Mouse (Mus musculus): ENCODE results near the gene Scn8a. TPM values are rescaled to one million over a fixed set of nuclear protein-coding genes. Genes with fewer than 3 reads are reported as not detected.

Gene Scn8a
- polyA plus RNA-seq, 1 experiment from 2014 or later = 15.1 TPM

DNA sequence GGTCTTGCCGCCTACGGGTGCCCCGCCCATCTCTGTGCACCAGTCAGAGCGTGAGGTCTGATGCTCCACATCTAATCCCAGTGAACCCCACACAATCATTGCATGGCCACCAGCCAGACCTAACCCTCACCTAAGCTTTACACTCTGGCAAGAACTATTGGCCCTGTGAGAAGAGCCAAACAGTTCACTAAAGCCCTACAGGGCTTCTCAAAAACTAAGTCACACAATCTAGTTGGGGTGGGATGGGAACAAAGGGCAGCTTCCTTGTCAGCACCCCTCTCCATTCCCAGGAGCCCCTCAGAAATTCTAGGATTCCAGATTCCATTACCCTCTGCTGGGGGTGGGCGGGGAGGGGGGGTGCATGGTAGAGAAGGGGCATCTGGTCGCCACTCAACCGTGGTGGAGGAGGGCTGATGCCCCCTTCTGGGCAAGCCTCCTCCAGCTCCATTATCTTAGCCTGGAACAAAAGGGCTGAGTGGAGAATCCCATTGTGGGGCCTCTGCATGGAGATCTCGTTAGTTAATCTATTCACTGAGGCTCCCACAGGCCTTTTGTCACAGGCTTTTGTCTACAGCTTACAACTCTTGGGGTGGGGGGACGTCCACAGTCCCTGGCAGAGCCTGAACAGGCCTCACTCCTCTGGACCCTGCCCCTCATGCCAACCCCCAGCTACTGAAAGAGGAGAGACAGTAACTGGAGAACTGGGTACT lies 190.1 kb downstream of the Scn8a start:
- Histone ChIP-seq H3K4me2 (replicated peaks; ENCODE audit: low read depth, low read length) (no peak overlapping the region), H3K9ac (ENCODE audit: low read depth, low read length) (no peak overlapping the region), H3K27ac (ENCODE audit: low read depth, low read length) (no peak overlapping the region), H3K4me1 (ENCODE audit: control insufficient read depth, insufficient read depth, low read length) (peaks cover 9% of the 10 kb centered on the region; the same call in 1 of the 2 replicates), H3K36me3 (ENCODE audit: control insufficient read depth, insufficient read depth, low read length) (no peaks in the 10 kb centered on the region; the same call in 1 of the 2 replicates), H3K27me3 (ENCODE audit: control insufficient read depth, insufficient read depth, low read length) (peaks cover 11% of the 10 kb centered on the region; the same call in 1 of the 2 replicates), H3K4me3 (ENCODE audit: low read length) (no peak overlapping the region), H3K9me3 (ENCODE audit: control insufficient read depth, low read length) (no peaks in the 10 kb centered on the region)
- no peak for ATAC-seq (ENCODE audit: low FRiP score, low TSS enrichment)
- 52% methylated on average over 9 of the region's 9 CpGs for WGBS

DNA sequence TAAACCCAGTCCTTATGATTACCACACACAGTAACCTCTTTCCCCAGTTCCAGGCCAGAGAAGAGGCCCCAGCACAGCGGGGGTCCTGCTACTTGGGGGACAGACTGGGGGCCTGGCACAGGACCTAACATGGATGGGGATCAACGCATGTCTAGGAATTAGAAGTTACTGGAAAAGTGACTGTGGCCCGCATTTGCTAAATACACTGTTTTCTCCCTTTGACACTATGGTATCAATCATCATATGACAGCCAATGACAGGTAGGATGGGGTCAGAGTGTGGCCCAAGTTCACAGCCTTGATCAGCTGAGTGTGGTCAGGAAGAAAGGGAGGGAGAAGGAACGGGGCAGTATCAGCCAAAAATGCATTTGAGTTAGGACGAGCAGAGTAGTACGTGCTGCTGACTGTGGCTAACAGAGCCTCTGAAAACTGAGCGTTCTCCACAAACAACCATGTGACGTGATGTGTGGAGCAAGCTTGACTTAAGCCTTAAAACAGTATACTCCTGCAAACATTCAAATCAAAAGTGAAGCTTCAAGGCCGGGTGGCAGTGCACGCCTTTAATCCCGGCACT lies 190.7 kb downstream of the Scn8a start:
- H3K4me1 ChIP-seq (ENCODE audit: control insufficient read depth, insufficient read depth, low read length) = peaks cover 15% of the 10 kb centered on the region
- ATAC-seq (ENCODE audit: low FRiP score, low TSS enrichment) = no peak
- no peak overlapping the region for H3K4me3 ChIP-seq (ENCODE audit: low read length)
- H3K36me3 ChIP-seq (ENCODE audit: control insufficient read depth, insufficient read depth, low read length) = no peaks in the 10 kb centered on the region; the same call in 1 of the 2 replicates
- no peak overlapping the region for H3K4me2 ChIP-seq (replicated peaks; ENCODE audit: low read depth, low read length)
- no peak overlapping the region for H3K27ac ChIP-seq (ENCODE audit: low read depth, low read length)
- no peaks in the 10 kb centered on the region for H3K9me3 ChIP-seq (ENCODE audit: control insufficient read depth, low read length)
- peaks cover 6% of the 10 kb centered on the region; the same call in 1 of the 2 replicates for H3K27me3 ChIP-seq (ENCODE audit: control insufficient read depth, insufficient read depth, low read length)
- no peak overlapping the region for H3K9ac ChIP-seq (ENCODE audit: low read depth, low read length)
- 62% methylated on average over 11 of the region's 11 CpGs for WGBS

DNA sequence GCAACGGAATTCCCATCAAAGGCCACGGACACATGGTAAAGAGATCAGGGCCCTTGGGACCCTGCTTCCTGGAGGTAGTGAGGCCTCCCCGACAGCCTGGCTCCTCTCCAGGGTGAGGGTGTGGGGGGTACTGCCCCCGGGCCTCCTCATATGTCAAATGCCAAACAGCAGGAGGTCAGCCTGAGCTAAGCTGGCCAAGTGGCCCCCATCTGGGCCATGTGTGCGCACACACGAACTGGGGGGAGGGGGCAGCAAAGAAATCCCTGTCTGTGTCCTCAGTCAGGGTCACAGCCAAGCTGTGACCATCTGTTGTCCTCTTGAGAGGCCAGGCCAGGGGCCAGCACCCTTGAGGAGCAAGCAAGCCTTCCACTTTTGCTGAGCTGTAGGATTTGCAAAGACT lies 195.4 kb downstream of the Scn8a start:
- Histone ChIP-seq H3K9me3 (ENCODE audit: control insufficient read depth, low read length) (no peaks in the 10 kb centered on the region), H3K4me3 (ENCODE audit: low read length) (no peak overlapping the region), H3K9ac (ENCODE audit: low read depth, low read length) (no peak overlapping the region), H3K4me2 (replicated peaks; ENCODE audit: low read depth, low read length) (no peak overlapping the region), H3K27me3 (ENCODE audit: control insufficient read depth, insufficient read depth, low read length) (no peaks in the 10 kb centered on the region), H3K36me3 (ENCODE audit: control insufficient read depth, insufficient read depth, low read length) (no peaks in the 10 kb centered on the region; the same call in 1 of the 2 replicates), H3K27ac (ENCODE audit: low read depth, low read length) (no peak overlapping the region), H3K4me1 (ENCODE audit: control insufficient read depth, insufficient read depth, low read length) (peaks cover 54% of the 10 kb centered on the region)
- no peak for ATAC-seq (ENCODE audit: low FRiP score, low TSS enrichment)
- WGBS = 16% methylated on average over 6 of the region's 6 CpGs

DNA sequence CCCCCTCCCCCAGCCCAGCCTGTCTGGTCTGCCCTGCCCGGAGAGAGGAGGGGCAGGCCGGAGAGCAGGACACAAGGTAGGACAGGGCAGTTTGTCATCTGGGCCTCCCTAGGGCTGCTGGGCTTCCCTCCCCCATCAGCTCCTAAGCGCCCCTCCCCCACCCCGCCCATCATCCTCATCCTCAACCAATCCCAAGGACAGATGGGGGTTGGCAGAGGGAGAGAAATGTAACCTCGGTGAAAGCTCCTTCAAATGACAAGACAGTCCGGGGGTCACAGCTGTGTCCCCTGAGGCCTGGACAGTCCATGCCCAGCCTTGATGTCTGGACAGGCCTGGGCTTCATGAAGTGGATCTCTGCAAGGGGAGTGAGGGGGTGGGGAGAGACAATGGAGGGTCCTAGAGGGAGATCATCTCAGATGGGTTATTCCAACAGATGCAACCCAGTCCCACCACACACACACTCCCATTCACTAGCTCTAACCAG lies 196.7 kb downstream of the Scn8a start:
- H3K9me3 ChIP-seq (ENCODE audit: control insufficient read depth, low read length) = no peaks in the 10 kb centered on the region
- WGBS = 14% methylated on average over 6 of the region's 6 CpGs
- no peak overlapping the region; the same call in 1 of the 2 replicates for H3K27ac ChIP-seq (ENCODE audit: low read depth, low read length)

DNA sequence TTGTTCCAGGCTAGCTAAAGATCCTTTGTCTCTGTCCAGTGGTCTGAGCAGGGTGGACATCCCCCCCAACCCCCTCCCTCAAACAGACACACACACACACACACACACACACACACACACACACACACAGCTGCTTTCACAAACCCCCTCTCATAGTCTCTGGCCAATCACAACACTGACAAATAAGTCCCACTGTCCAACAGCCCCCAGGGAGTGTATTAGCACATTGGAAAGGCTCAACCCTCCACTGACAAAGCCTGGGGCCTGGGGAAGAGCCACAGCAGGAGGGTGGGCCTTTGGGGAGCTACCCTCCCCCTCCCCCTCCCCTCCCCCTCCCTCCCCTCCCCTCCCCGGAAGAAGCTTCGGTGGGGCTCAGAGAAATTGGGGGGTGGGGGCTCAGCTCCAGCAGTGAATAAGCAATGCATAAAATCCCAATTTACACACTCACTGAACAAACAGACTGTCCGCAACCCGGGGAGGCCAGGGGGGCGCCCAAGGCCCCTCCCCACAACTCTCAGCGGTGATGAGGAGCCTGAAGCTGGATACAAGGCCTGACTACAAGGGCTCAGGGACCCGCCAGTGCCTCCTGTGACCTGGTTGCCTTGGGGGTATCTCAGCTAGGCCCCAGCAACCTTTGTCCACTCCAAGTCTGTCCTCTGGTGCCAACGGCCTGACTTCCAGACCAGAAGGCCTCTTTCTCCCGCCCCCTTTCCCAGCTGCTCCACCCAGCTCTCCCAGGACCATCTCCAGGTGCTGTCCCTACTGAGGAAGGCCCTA lies 197.4 kb downstream of the Scn8a start:
- Histone ChIP-seq H3K9ac (ENCODE audit: low read depth, low read length) (no peak overlapping the region), H3K27me3 (ENCODE audit: control insufficient read depth, insufficient read depth, low read length) (no peaks in the 10 kb centered on the region), H3K4me1 (ENCODE audit: control insufficient read depth, insufficient read depth, low read length) (peaks cover 69% of the 10 kb centered on the region), H3K4me3 (ENCODE audit: low read length) (no peak overlapping the region), H3K36me3 (ENCODE audit: control insufficient read depth, insufficient read depth, low read length) (no peaks in the 10 kb centered on the region; the same call in 1 of the 2 replicates), H3K4me2 (replicated peaks; ENCODE audit: low read depth, low read length) (no peak overlapping the region), H3K27ac (ENCODE audit: low read depth, low read length) (peak overlapping the region; percentile 77), H3K9me3 (ENCODE audit: control insufficient read depth, low read length) (no peaks in the 10 kb centered on the region)
- WGBS = 35% methylated on average over 7 of the region's 9 CpGs
- ATAC-seq (ENCODE audit: low FRiP score, low TSS enrichment) = no peak

More for the DNA sequence above, 196.7 kb downstream of the Scn8a start:
- H3K9ac ChIP-seq (ENCODE audit: low read depth, low read length) = no peak overlapping the region
- H3K36me3 ChIP-seq (ENCODE audit: control insufficient read depth, insufficient read depth, low read length) = no peaks in the 10 kb centered on the region; the same call in 1 of the 2 replicates
- peak; percentile 50; the same call in 1 of the 2 replicates for ATAC-seq (ENCODE audit: low FRiP score, low TSS enrichment)
- no peak overlapping the region for H3K4me3 ChIP-seq (ENCODE audit: low read length)
- H3K4me2 ChIP-seq (replicated peaks; ENCODE audit: low read depth, low read length) = no peak overlapping the region
- H3K27me3 ChIP-seq (ENCODE audit: control insufficient read depth, insufficient read depth, low read length) = no peaks in the 10 kb centered on the region
- H3K4me1 ChIP-seq (ENCODE audit: control insufficient read depth, insufficient read depth, low read length) = peaks cover 63% of the 10 kb centered on the region

DNA sequence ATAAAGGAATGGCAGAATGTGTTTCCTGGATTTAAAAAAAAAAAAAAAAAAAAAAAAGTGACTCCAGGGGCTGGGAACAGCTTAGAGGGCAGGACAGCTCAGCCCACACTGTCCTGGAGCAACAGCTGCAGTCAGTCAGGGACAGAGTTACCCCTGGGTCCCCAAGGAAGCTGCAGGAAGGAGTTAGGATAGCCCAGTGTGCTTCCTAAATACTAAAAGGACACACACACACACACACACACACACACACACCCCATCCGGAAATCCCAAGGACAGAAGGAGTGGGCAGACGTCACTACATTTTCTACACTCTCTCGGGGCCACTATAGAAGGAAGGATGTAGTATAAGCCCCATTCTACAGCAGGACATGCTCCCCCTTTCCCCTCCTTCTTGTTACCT lies 198.4 kb downstream of the Scn8a start:
- Histone ChIP-seq H3K36me3 (ENCODE audit: control insufficient read depth, insufficient read depth, low read length) (no peaks in the 10 kb centered on the region; the same call in 1 of the 2 replicates), H3K9me3 (ENCODE audit: control insufficient read depth, low read length) (no peaks in the 10 kb centered on the region), H3K4me1 (ENCODE audit: control insufficient read depth, insufficient read depth, low read length) (peaks cover 69% of the 10 kb centered on the region), H3K27ac (ENCODE audit: low read depth, low read length) (no peak overlapping the region; the same call in 1 of the 2 replicates), H3K27me3 (ENCODE audit: control insufficient read depth, insufficient read depth, low read length) (no peaks in the 10 kb centered on the region), H3K4me2 (replicated peaks; ENCODE audit: low read depth, low read length) (no peak overlapping the region), H3K9ac (ENCODE audit: low read depth, low read length) (no peak overlapping the region), H3K4me3 (ENCODE audit: low read length) (no peak overlapping the region)
- 39% methylated on average over 3 of the region's 3 CpGs for WGBS
- no peak for ATAC-seq (ENCODE audit: low FRiP score, low TSS enrichment)

DNA sequence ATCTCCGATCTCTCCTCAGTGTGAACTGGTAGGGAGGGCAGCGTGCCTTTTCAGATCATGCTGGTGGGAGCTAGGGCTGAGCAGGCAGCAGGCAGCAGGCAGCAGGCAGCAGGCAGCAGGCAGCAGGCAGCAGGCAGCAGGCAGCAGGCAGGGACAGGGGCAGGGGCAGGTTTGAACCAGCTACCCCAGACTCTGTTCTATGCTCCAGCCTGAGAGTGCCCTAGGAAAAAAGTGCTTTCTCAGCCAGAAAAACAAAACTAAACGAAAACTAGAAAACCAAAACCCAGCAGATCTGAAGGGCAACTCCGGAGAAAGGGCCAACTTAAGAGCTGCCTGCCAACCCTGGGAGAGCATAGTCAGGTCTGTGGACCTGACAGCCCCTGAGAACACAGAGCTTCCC lies 199.0 kb downstream of the Scn8a start:
- Histone ChIP-seq H3K36me3 (ENCODE audit: control insufficient read depth, insufficient read depth, low read length) (no peaks in the 10 kb centered on the region; the same call in 1 of the 2 replicates), H3K4me3 (ENCODE audit: low read length) (no peak overlapping the region), H3K27ac (ENCODE audit: low read depth, low read length) (peak overlapping the region; percentile 30; the same call in 1 of the 2 replicates), H3K27me3 (ENCODE audit: control insufficient read depth, insufficient read depth, low read length) (no peaks in the 10 kb centered on the region), H3K9ac (ENCODE audit: low read depth, low read length) (peak overlapping the region; percentile 28), H3K4me1 (ENCODE audit: control insufficient read depth, insufficient read depth, low read length) (peaks cover 74% of the 10 kb centered on the region), H3K9me3 (ENCODE audit: control insufficient read depth, low read length) (no peaks in the 10 kb centered on the region), H3K4me2 (replicated peaks; ENCODE audit: low read depth, low read length) (no peak overlapping the region)
- ATAC-seq (ENCODE audit: low FRiP score, low TSS enrichment) = no peak
- WGBS = 62% methylated on average over 4 of the region's 4 CpGs

DNA sequence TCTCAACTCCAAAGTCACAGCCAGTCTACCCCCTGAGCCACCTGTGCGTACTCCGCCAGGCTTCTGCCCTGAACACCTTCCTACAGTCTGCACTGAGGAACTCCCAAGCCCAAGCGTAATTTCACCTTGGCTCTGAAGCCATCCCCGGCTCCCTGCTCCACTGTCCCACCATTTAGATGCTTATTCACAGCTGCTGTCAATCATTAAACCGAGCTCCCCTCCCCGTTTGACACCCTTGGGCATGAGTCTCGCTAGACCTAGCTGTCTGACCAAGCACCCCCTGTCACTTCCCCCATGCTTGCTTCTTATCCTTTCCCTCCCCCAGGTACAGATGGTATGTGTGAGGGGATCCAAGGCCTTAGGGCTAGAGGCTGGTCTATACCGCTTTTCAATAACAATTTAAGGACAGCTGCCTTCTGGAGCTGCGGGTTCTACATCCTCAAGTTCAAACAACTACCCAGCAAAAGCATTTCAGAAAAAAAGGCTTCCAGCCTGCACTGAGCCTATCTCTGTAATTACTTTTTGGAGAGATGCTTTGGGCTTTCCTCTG lies 200.1 kb downstream of the Scn8a start:
- Histone ChIP-seq H3K4me2 (replicated peaks; ENCODE audit: low read depth, low read length) (no peak overlapping the region), H3K9me3 (ENCODE audit: control insufficient read depth, low read length) (no peaks in the 10 kb centered on the region), H3K27me3 (ENCODE audit: control insufficient read depth, insufficient read depth, low read length) (no peaks in the 10 kb centered on the region), H3K27ac (ENCODE audit: low read depth, low read length) (peak overlapping the region; percentile 76), H3K9ac (ENCODE audit: low read depth, low read length) (peak overlapping the region; percentile 28; the same call in 1 of the 2 replicates), H3K4me1 (ENCODE audit: control insufficient read depth, insufficient read depth, low read length) (peaks cover 74% of the 10 kb centered on the region), H3K36me3 (ENCODE audit: control insufficient read depth, insufficient read depth, low read length) (no peaks in the 10 kb centered on the region; the same call in 1 of the 2 replicates), H3K4me3 (ENCODE audit: low read length) (no peak overlapping the region)
- ATAC-seq (ENCODE audit: low FRiP score, low TSS enrichment) = no peak
- WGBS = 40% methylated on average over 9 of the region's 9 CpGs
